Mouse (Mus musculus) midbrain, embryonic 11.5 days (tissue): ENCODE measurements around the gene Zdhhc11. TPM values are rescaled to one million over a fixed set of nuclear protein-coding genes. Genes with fewer than 3 reads are reported as not detected.
"Not testable (repeated sequence)": the region's sequence is repeated elsewhere in the genome, so short reads cannot be mapped to it uniquely, and the experiment has no call there.

Source experiments
- ATAC-seq: fragments of 200-750 bp; cut with Nextera tagmentation; 2 replicates; pipeline ENCODE4 v1.8.0; 2017; ENCODE audit warnings: moderate TSS enrichment, moderate library complexity; ENCODE audit not compliant: low FRiP score
- DNase-seq: peaks from one replicate; pipeline ENCODE4 v3.0.0; 2015; ENCODE audit warnings: low spot score; ENCODE audit errors: missing footprints
- H3K27ac ChIP-seq: fragments of 300-500 bp; sonication (generic); 2 replicates; pipeline ENCODE4 v1.5.1; 2014; ENCODE audit warnings: low read depth, low read length
- H3K27me3 ChIP-seq: fragments of 300-500 bp; sonication (generic); 2 replicates; pipeline ENCODE4 v1.6.1; 2014; ENCODE audit warnings: mild to moderate bottlenecking, low read length, moderate library complexity, mixed read lengths; ENCODE audit not compliant: control insufficient read depth, insufficient read depth
- H3K36me3 ChIP-seq: fragments of 300-500 bp; sonication (generic); 2 replicates; pipeline ENCODE4 v1.6.1; 2014; ENCODE audit warnings: mild to moderate bottlenecking, low read length, moderate library complexity, mixed read lengths; ENCODE audit not compliant: control insufficient read depth, insufficient read depth
- H3K4me1 ChIP-seq: fragments of 300-500 bp; sonication (generic); 2 replicates; pipeline ENCODE4 v1.6.1; 2014; ENCODE audit warnings: low read length; ENCODE audit not compliant: control insufficient read depth, insufficient read depth
- H3K4me2 ChIP-seq: fragments of 300-500 bp; sonication (generic); 2 replicates; pipeline ENCODE4 v1.6.1; 2014; ENCODE audit warnings: mild to moderate bottlenecking, moderate library complexity
- H3K4me3 ChIP-seq: fragments of 300-500 bp; sonication (generic); 2 replicates; pipeline ENCODE4 v1.5.1; 2014; ENCODE audit warnings: low read depth, low read length
- H3K9ac ChIP-seq: fragments of 300-500 bp; sonication (generic); 2 replicates; pipeline ENCODE4 v1.6.1; 2014; ENCODE audit warnings: low read length
- H3K9me3 ChIP-seq: fragments of 300-500 bp; sonication (generic); 2 replicates; pipeline ENCODE4 v1.6.1; 2016; ENCODE audit warnings: low read length; ENCODE audit not compliant: control insufficient read depth
- WGBS: fragments of 180-500 bp; shearing (Covaris S2); extraction: QIAGEN DNeasy Blood & Tissue Kit; methylation state at CpG from one replicate; pipeline ENCODE4 v1.1.7; 2014; 5-methylcytosine and 5-hydroxymethylcytosine counted together
- polyA plus RNA-seq: library from polyadenylated mRNA; unstranded; fragments of >200 nt; fragmentation: Nextera tagmentation; extraction: Ambion mirVana; gene quantifications from 2 replicates; pipeline ENCODE4 v1.2.1, GENCODE M21; 2014

Gene Zdhhc11
- polyA plus RNA-seq, 1 experiment from 2014 or later, result not detected

- H3K4me2 ChIP-seq, result no peak overlapping the region
- no peaks in the 10 kb centered on the region for H3K9me3 ChIP-seq
- H3K27ac ChIP-seq, result no peak overlapping the region
- DNase-seq (peak; percentile 77), ATAC-seq (no peak)
- no peak overlapping the region for H3K9ac ChIP-seq
- no peaks in the 10 kb centered on the region for H3K27me3 ChIP-seq
- 89% methylated on average over 4 of the region's 4 CpGs for WGBS
- no peaks in the 10 kb centered on the region for H3K36me3 ChIP-seq
- H3K4me1 ChIP-seq, result no peaks in the 10 kb centered on the region
- H3K4me3 ChIP-seq, result no peak overlapping the region
Observed at GRCm38 (mm10) chr13:74015908-74016307, 52.3 kb downstream of the Zdhhc11 start.

GRCm38 (mm10) chr13:74017426-74017825 is 53.8 kb downstream of the Zdhhc11 start:
- Histone ChIP-seq H3K4me3 (no peak overlapping the region), H3K9me3 (no peaks in the 10 kb centered on the region), H3K27me3 (no peaks in the 10 kb centered on the region), H3K4me1 (no peaks in the 10 kb centered on the region), H3K27ac (no peak overlapping the region), H3K4me2 (no peak overlapping the region), H3K9ac (no peak overlapping the region), H3K36me3 (no peaks in the 10 kb centered on the region)
- WGBS, result 86% methylated on average over 4 of the region's 4 CpGs
- DNase-seq (no peak), ATAC-seq (no peak)

- not testable (repeated sequence) for H3K36me3 ChIP-seq, H3K27ac ChIP-seq, H3K4me3 ChIP-seq, H3K4me2 ChIP-seq, H3K27me3 ChIP-seq, H3K4me1 ChIP-seq, ATAC-seq, H3K9me3 ChIP-seq, DNase-seq, H3K9ac ChIP-seq
- WGBS, result 92% methylated on average over 8 of the region's 8 CpGs
Observed at GRCm38 (mm10) chr13:74019006-74019405, 55.4 kb downstream of the Zdhhc11 start.

- H3K4me1 ChIP-seq, result no peaks in the 10 kb centered on the region
- H3K36me3 ChIP-seq, result no peaks in the 10 kb centered on the region
- no peak overlapping the region for H3K4me2 ChIP-seq
- H3K27ac ChIP-seq, result no peak overlapping the region
- no peaks in the 10 kb centered on the region for H3K27me3 ChIP-seq
- H3K9ac ChIP-seq, result no peak overlapping the region
- no peak for ATAC-seq
- no peak for DNase-seq
- WGBS, result 81% methylated on average over 4 of the region's 4 CpGs
- H3K9me3 ChIP-seq, result no peaks in the 10 kb centered on the region
- H3K4me3 ChIP-seq, result no peak overlapping the region
Observed at GRCm38 (mm10) chr13:74025151-74026081, 61.8 kb downstream of the Zdhhc11 start.

DNA sequence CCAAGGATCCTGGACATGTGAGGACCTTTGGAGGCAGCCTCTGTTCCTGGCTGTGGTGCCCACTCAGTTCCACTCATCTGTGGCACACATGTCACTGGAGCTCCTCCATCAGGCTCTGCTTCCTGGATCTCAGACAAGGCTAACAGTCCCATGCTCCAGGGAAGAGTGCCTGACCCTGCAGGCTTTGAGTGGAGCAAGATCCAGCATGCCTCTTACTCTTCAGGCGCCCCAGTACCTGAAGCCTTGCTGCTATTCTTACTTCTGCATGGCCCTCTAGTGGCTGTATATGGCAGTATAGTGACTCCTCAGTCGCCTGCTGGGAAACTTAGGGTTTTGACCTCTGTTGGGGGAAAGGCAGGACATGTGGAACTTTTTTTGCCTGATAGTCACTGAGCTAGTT is 62.6 kb downstream of the Zdhhc11 start:
- H3K27ac ChIP-seq, result no peak overlapping the region
- H3K9ac ChIP-seq, result no peak overlapping the region
- H3K36me3 ChIP-seq, result no peaks in the 10 kb centered on the region
- no peak overlapping the region for H3K4me3 ChIP-seq
- H3K4me2 ChIP-seq, result no peak overlapping the region
- H3K4me1 ChIP-seq, result no peaks in the 10 kb centered on the region
- H3K9me3 ChIP-seq, result no peaks in the 10 kb centered on the region
- DNase-seq, result no peak
- peak; percentile 61 for ATAC-seq
- 19% methylated on average over 2 of the region's 2 CpGs for WGBS
- H3K27me3 ChIP-seq, result no peaks in the 10 kb centered on the region

DNA sequence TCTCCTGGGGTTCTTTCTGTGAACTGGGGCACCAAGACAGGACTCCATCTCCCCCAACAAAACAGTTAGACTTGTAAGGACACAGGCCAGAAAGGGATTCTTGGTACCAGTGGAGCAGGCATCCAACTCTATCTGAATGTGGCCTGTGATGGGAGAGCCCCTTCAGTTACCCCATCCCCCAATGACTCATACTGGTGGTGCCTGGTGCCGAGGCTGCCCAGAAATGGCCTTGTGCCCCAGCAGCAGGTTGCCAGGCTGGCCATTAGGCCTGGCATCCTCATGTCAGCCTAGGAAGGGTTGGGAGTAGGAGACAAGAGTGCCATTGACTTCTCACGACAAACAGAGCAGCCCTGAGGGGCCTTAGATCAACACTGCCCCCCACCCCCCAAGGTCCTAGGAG is 64.5 kb downstream of the Zdhhc11 start:
- no peak for ATAC-seq
- WGBS, result 69% methylated on average over 2 of the region's 2 CpGs

DNA sequence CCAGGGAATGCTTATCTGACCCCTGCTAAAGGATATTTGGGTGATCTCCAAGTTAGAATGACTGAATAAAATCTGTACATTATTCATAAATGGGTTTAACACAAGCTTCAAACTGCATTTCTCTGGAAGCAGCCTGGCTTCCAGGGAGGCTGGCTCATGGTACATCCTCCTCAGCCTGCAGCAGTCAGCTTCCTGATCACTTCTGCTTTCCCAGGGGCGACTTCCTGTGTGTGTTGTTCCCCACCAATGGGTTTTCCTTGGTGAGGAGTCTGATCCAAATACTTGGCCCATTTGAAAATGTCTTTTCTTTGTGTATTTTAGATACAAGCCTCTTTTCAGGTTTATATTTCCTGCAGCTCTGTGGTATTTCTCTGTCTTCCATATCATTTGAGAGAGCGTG is 65.4 kb downstream of the Zdhhc11 start:
- H3K4me3 ChIP-seq, result no peak overlapping the region
- H3K36me3 ChIP-seq, result no peaks in the 10 kb centered on the region
- H3K27ac ChIP-seq, result no peak overlapping the region
- H3K9ac ChIP-seq, result no peak overlapping the region
- WGBS, result 79% methylated on average over 2 of the region's 2 CpGs
- no peak overlapping the region for H3K4me2 ChIP-seq
- no peaks in the 10 kb centered on the region for H3K27me3 ChIP-seq
- H3K9me3 ChIP-seq, result no peaks in the 10 kb centered on the region
- no peaks in the 10 kb centered on the region for H3K4me1 ChIP-seq
- ATAC-seq (no peak), DNase-seq (no peak)

More for the DNA sequence above, 64.5 kb downstream of the Zdhhc11 start:
- DNase-seq, result no peak
- Histone ChIP-seq H3K27me3 (no peaks in the 10 kb centered on the region), H3K36me3 (no peaks in the 10 kb centered on the region), H3K9ac (no peak overlapping the region), H3K9me3 (no peaks in the 10 kb centered on the region), H3K4me3 (no peak overlapping the region), H3K4me2 (no peak overlapping the region), H3K27ac (no peak overlapping the region), H3K4me1 (no peaks in the 10 kb centered on the region)

GRCm38 (mm10) chr13:74030691-74031090 is 67.0 kb downstream of the Zdhhc11 start:
- Histone ChIP-seq H3K36me3 (no peaks in the 10 kb centered on the region), H3K27ac (no peak overlapping the region), H3K4me3 (no peak overlapping the region), H3K27me3 (no peaks in the 10 kb centered on the region), H3K9ac (no peak overlapping the region), H3K9me3 (no peaks in the 10 kb centered on the region), H3K4me1 (no peaks in the 10 kb centered on the region), H3K4me2 (no peak overlapping the region)
- no peak for DNase-seq
- WGBS, result 82% methylated on average over 7 of the region's 7 CpGs
- ATAC-seq, result no peak

DNA sequence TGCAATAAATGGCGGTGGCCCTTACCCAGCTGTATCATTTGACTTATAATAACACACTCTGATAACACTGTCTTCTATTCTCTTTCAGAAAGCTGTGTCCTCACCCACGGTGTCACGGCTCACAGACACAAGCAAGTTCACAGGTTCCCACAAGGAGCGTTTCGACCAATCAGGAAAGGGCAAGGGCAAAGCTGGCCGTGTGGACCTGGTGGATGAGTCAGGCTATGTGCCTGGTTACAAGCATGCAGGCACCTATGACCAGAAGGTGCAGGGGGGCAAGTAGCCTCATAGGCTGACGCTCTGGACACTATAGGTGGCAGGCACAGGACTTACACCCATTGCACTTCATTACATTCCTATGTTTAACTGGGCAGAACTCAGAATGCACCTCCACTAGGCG is 67.5 kb downstream of the Zdhhc11 start:
- Histone ChIP-seq H3K4me1 (no peaks in the 10 kb centered on the region), H3K36me3 (no peaks in the 10 kb centered on the region), H3K4me3 (no peak overlapping the region), H3K9me3 (no peaks in the 10 kb centered on the region), H3K4me2 (no peak overlapping the region), H3K9ac (no peak overlapping the region), H3K27me3 (no peaks in the 10 kb centered on the region), H3K27ac (no peak overlapping the region)
- ATAC-seq, result no peak
- DNase-seq, result no peak
- 83% methylated on average over 8 of the region's 8 CpGs for WGBS
